Mouse (Mus musculus) adrenal gland, postnatal 36 days (tissue): ENCODE data around the gene 3110040M04Rik. TPM values are rescaled to one million over a fixed set of nuclear protein-coding genes. Genes with fewer than 3 reads are reported as not detected.
"Not testable (repeated sequence)": the region's sequence is repeated elsewhere in the genome, so short reads cannot be mapped to it uniquely, and the experiment has no call there.

ENCODE experiments used
- DNase-seq, 2 experiments: peaks; one replicate each; pipeline ENCODE4 v3.0.0; 2021; ENCODE audit warnings: mixed read lengths in 1 of 2
- long read RNA-seq, 2 experiments: library from polyadenylated mRNA; stranded (forward); transcript quantifications; one replicate each; pipeline ENCODE4 v2.0.0; 2021; ENCODE audit warnings: borderline sequencing depth in 2 of 2
- total RNA-seq, 2 experiments: library from RNA; stranded (reverse); gene quantifications; 2 replicates each; pipeline ENCODE4 v1.2.3; 2021

Gene 3110040M04Rik
- total RNA-seq = not detected
- long read RNA-seq, experiment 1 = 0 reads
- long read RNA-seq, experiment 2 = 0 reads

- not testable (repeated sequence) for DNase-seq
Measured at GRCm38 (mm10) chr1:151203818-151204217, at the start of gene 3110040M04Rik. Gene 3110040M04Rik (plus strand): TSS chr1:151204121.

GRCm38 (mm10) chr1:151154131-151154530 is 49.8 kb upstream of the 3110040M04Rik start:
- DNase-seq = not testable (repeated sequence)

DNA sequence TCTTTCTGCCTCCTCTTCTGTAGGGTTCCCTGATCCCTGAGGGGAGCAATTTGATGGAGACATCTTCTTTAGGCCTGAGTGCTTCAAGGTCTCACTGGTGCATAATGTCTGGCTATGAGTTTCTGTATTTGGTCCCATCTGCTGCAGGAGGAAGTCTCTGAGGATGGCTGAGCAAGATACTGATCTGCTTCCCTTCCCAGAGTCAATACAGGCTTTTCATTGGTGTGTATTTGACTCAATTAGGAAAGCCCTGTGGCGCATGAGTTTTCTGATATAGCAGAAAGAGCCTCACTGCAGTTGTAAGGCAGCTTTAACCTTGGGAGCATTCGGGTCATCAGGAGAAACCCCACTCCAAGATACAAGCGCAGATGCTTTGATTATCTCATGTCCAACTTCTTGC is 47.8 kb upstream of the 3110040M04Rik start:
- DNase-seq = no peak

DNA sequence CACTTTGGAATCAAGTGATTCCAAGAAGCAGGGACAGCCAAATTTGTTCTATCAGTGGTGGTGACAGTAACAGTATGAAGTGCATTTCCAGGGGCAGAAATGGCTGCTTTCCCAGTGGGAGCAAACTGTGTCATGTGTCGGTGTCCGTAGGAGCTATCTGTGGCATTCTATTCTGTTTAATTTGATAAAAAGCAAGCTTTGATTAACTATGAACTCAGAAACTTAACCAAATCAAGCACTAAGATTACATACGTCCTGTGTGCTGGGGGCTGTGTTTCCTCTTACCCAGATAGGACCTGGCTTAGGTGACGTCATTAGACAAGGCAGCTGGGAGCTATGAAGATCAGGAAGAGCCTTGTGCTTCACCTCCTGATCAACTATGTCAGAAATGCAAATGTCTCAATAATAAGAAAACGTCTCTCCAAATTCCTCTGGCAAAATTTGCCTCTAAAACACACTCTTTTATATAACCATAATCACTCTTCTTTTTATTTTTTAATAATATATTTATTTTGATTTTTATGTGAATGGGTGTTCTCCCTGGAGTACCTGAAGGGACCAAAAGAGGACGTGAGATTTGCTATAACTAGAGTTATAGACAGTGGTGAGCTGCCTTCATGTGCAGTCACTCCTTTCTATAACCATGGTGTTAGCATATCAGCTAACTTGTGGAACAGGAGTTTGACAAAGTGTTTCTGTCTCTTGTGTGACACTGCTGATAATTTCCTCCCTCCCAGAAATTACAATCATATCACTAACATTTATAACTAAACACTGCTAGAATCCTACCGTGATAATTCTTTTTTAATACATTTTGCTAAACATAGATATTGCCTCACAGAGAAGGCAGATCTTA is 46.9 kb upstream of the 3110040M04Rik start:
- no peak for DNase-seq

GRCm38 (mm10) chr1:151157963-151158856 is 45.7 kb upstream of the 3110040M04Rik start:
- DNase-seq = no peak

- no peak for DNase-seq
Measured at GRCm38 (mm10) chr1:151158857-151159510, 44.9 kb upstream of the 3110040M04Rik start.

DNA sequence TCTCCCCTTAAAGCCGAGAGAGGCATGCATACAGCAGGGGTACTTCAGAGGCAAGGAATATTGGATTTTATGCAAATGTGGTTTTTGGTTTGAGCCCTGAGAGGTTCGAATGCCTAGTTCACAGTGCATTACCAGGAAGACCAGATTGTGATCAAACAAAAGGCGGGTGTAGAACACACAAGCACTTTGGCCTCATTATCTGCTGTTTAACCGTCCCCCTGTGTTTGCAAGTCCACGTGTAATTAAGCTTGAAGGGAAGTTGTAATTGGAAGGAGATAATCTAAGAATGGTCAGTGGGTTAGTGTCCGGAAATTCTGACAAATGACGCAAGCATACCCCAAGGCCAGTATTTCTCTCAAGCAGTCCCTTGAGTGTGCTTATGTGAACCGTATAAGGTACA is 37.9 kb upstream of the 3110040M04Rik start:
- DNase-seq = no peak

DNA sequence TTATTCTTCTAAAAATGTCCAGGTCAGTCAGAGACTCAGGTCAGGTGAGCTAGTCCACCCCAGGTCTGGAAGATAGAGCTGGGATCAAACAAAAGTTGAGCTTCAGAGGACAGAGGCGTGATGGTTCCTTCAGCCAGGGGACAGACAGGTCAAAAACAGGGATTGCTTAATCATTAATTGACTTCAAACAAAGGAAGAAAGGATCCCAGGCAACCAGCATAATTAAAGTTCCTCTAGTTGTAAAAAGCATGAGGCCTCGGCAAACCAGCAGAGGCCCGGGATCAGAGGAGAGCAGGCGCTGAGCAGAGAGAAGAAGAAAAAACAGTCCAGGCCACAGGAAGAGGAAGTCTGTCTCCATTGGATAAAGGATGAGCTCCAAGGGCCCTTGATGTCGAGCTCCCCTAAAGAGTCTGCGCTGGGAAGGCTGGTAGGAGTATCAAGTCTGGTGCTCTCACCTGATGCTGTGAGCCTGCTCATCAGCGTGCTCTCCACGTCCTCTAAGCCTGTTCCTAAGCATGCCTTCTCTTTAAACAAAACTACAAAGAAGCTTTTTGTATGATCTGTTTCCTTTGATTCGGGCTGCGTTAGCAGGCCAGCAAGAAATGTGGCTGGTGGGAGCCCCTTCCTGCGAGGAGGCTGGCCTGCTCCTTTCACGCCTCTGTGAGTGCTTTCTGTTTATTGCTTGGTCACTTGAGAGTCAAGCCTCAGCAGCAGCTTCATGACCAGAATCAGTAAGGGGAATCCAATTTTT is 36.4 kb upstream of the 3110040M04Rik start:
- DNase-seq = no peak

DNA sequence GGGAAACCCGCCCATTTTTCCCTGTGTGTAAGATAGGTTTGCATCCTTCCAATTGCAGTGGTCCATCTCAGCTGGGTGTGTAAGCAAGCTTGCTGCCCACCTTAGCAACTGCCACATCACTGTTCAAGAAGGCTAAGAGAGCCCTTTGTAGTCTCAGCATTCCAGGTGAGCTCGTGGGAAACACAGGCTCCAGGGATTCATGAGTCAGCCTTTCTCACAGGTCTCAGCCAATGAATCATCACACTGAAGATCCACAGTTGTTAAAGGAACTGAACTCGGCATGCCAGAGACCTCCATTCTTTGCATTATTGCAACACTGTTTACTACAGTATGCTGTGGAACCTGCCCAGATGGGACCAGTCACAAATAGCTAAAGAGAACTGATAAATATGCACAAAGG is 35.3 kb upstream of the 3110040M04Rik start:
- DNase-seq = no peak

GRCm38 (mm10) chr1:151171572-151172461 is 32.1 kb upstream of the 3110040M04Rik start:
- peak in 1 of 2 experiments; percentile 14 for DNase-seq

DNA sequence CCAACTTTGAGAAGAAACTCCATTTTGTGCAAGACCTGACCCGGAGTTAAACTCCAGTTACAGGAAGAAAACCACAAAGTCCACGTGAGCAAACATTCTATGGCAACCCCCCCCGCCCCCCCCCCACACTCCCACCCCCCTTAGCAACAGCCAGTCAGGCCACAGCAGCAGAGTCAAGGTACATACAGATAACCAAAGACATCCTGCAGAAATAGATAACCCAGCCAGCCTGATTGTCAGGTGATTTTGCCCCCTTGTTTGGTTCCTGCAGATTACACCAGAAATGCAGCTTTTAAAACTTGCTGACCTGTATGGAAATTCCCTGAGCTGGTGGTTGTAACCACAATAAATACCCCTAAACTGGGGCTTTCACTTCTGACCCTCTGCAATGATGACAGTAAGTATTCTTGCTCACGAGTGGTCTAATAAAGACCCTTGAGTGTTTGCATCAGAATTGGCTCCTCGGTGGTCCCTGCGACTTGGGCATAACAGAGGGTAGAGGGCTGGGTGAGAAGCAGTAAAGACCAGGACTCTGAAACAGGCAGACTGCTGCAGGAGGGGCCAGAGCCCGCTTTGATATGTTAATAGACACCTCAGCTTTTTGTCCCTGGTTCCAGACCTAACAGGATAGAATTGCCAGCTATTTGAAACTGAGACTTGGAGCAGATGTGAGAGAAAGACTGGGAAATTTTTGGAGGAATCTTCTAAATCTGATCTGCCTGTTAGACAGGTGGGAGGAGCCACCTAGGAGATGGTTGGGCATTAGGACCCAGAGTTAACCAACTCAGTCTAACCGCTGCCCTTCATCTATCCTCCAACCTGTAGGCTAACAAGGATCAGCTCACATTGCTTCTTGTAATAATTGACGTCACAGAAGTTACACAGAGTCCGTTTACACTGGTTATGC is 26.6 kb upstream of the 3110040M04Rik start:
- DNase-seq = peak in 1 of 2 experiments; percentile 31

DNA sequence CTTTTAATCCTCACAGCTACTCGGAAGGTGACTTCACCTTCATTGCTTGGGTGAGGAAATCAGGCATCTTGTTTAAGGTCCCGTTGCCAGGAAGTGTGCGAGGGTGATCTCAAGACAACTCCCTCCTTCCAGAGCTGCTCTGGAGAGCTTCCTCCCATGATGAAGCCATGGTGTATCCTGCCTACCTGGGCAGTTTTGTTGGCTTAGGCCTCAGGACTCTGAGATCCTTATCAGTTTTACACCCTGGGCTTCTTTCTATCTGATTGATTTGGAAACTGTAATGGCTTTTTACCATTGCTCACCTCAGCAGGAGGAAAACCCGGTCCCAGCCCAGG is 26.0 kb upstream of the 3110040M04Rik start:
- DNase-seq = no peak

GRCm38 (mm10) chr1:151178505-151179083 is 25.3 kb upstream of the 3110040M04Rik start:
- no peak for DNase-seq

- DNase-seq = no peak
Measured at GRCm38 (mm10) chr1:151180167-151180566, 23.8 kb upstream of the 3110040M04Rik start.

- not testable (repeated sequence) for DNase-seq
Measured at GRCm38 (mm10) chr1:151182266-151182665, 21.7 kb upstream of the 3110040M04Rik start, which contains the start of gene Gm47985. Gene Gm47985 (plus strand): TSS chr1:151182537.

GRCm38 (mm10) chr1:151186186-151186585 is 17.7 kb upstream of the 3110040M04Rik start:
- DNase-seq = not testable (repeated sequence)

- not testable (repeated sequence) for DNase-seq
Measured at GRCm38 (mm10) chr1:151186879-151187424, 17.0 kb upstream of the 3110040M04Rik start.

DNA sequence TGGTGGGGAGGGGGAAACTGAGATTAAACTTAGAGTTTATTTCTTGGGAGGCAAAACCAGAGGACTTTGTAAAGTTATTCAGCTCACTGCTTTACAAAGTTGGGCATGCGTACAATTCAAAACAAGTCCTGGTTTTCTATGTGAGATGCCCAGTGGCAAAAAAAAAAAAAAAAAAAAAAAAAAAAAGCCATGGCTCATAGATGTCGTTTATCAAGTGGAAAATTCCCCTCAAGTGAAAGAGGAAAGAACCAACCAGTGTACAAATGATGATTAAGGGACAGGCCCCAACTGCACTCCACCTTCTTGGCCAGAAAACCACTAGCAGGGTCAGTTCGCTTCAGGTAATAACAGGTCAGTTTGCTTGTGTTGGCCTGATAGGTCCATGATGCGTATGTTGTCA is 15.5 kb upstream of the 3110040M04Rik start:
- DNase-seq = no peak

GRCm38 (mm10) chr1:151192075-151192474 is 11.8 kb upstream of the 3110040M04Rik start, which contains the start of gene Gm8947:
Gene Gm8947 (plus strand): TSS chr1:151192376.
- DNase-seq = not testable (repeated sequence)
